Mouse (Mus musculus) midbrain, embryonic 10.5 days (tissue): ENCODE data around the gene Foxg1. TPM values are rescaled to one million over a fixed set of nuclear protein-coding genes. Genes with fewer than 3 reads are reported as not detected.

Experiments used
- DNase-seq: peaks from one replicate; pipeline ENCODE4 v3.0.0-alpha.2; 2017; ENCODE audit warnings: low spot score
- H3K27ac ChIP-seq: fragments of 300-500 bp; sonication (generic); replicated peaks from 2 replicates; pipeline ENCODE4 v1.5.1; 2016; ENCODE audit warnings: mild to moderate bottlenecking
- H3K27me3 ChIP-seq: fragments of 300-500 bp; sonication (generic); 2 replicates; pipeline ENCODE4 v1.6.1; 2016; ENCODE audit warnings: low read depth, mild to moderate bottlenecking; ENCODE audit not compliant: poor library complexity, severe bottlenecking
- H3K36me3 ChIP-seq: fragments of 300-500 bp; sonication (generic); 2 replicates; pipeline ENCODE4 v1.6.1; 2016; ENCODE audit warnings: mild to moderate bottlenecking, moderate library complexity
- H3K4me1 ChIP-seq: fragments of 300-500 bp; sonication (generic); 2 replicates; pipeline ENCODE4 v1.6.1; 2016
- H3K4me3 ChIP-seq: fragments of 300-500 bp; sonication (generic); 2 replicates; pipeline ENCODE4 v1.5.1; 2016; ENCODE audit warnings: mild to moderate bottlenecking, moderate library complexity
- H3K9me3 ChIP-seq: fragments of 300-500 bp; sonication (generic); replicated peaks from 2 replicates; pipeline ENCODE4 v1.6.1; 2016; ENCODE audit warnings: mild to moderate bottlenecking
- WGBS: fragments of 180-500 bp; shearing (Covaris S2); methylation state at CpG from one replicate; pipeline ENCODE4 v1.1.7; 2016; 5-methylcytosine and 5-hydroxymethylcytosine counted together
- polyA plus RNA-seq: library from polyadenylated mRNA; unstranded; fragments of >200 nt; fragmentation: Nextera tagmentation; extraction: Ambion mirVana; gene quantifications from 2 replicates; pipeline ENCODE4 v1.2.1, GENCODE M21; 2016

Gene Foxg1
- polyA plus RNA-seq: 0.31 and 0.42 TPM in 2 replicates

- 0 out of 2 replicates have a peak within 1 kb of the TSS, but pooled peaks have one; percentile 28 for H3K27ac ChIP-seq
- H3K9me3 ChIP-seq: no peaks in the 10 kb centered on the region
- peak; percentile 63 for DNase-seq
- peak within 1 kb of the TSS; percentile 56 for H3K4me3 ChIP-seq
- H3K4me1 ChIP-seq: peaks cover 22% of the 10 kb centered on the region
- peaks cover 100% of the 10 kb centered on the region for H3K27me3 ChIP-seq
- under 1% methylated on average over 59 of the region's 61 CpGs for WGBS
- H3K36me3 ChIP-seq: no peaks in the 10 kb centered on the region
Observed at GRCm38 (mm10) chr12:49382565-49383520, at the start of gene Foxg1. TSS of gene Foxg1 (plus strand) at chr12:49382660.

- Histone ChIP-seq H3K27ac (no peak overlapping the region), H3K9me3 (no peaks in the 10 kb centered on the region), H3K27me3 (no peaks in the 10 kb centered on the region), H3K4me1 (no peaks in the 10 kb centered on the region), H3K36me3 (no peaks in the 10 kb centered on the region), H3K4me3 (no peak overlapping the region)
- 91% methylated on average over 10 of the region's 10 CpGs for WGBS
- DNase-seq: no peak
Observed at GRCm38 (mm10) chr12:49349697-49350096, 32.8 kb upstream of the Foxg1 start.

- no peaks in the 10 kb centered on the region for H3K36me3 ChIP-seq
- H3K4me3 ChIP-seq: no peak overlapping the region
- DNase-seq: no peak
- no peaks in the 10 kb centered on the region for H3K4me1 ChIP-seq
- peaks cover 49% of the 10 kb centered on the region for H3K27me3 ChIP-seq
- H3K9me3 ChIP-seq: no peaks in the 10 kb centered on the region
- WGBS: 67% methylated on average over 1 of the region's 1 CpGs
- no peak overlapping the region for H3K27ac ChIP-seq
Observed at GRCm38 (mm10) chr12:49368931-49369330, 13.5 kb upstream of the Foxg1 start.

- Histone ChIP-seq H3K27me3 (peaks cover 81% of the 10 kb centered on the region), H3K4me3 (no peak overlapping the region), H3K9me3 (no peaks in the 10 kb centered on the region), H3K27ac (no peak overlapping the region), H3K36me3 (no peaks in the 10 kb centered on the region), H3K4me1 (no peaks in the 10 kb centered on the region)
- DNase-seq: no peak
Observed at GRCm38 (mm10) chr12:49372170-49372569, 10.3 kb upstream of the Foxg1 start.

GRCm38 (mm10) chr12:49373176-49373575 lies 9.3 kb upstream of the Foxg1 start:
- WGBS: 2% methylated on average over 5 of the region's 5 CpGs
- no peaks in the 10 kb centered on the region for H3K4me1 ChIP-seq

GRCm38 (mm10) chr12:49373821-49374605 lies 8.4 kb upstream of the Foxg1 start:
- peak; percentile 51 for DNase-seq
- no peak overlapping the region for H3K27ac ChIP-seq
- peak overlapping the region; percentile 37 for H3K4me3 ChIP-seq
- no peaks in the 10 kb centered on the region for H3K9me3 ChIP-seq
- under 1% methylated on average over 24 of the region's 24 CpGs for WGBS
- no peaks in the 10 kb centered on the region for H3K36me3 ChIP-seq
- no peaks in the 10 kb centered on the region for H3K4me1 ChIP-seq
- H3K27me3 ChIP-seq: peaks cover 100% of the 10 kb centered on the region

More at GRCm38 (mm10) chr12:49373176-49373575, 9.3 kb upstream of the Foxg1 start:
- DNase-seq: no peak
- H3K9me3 ChIP-seq: no peaks in the 10 kb centered on the region
- peaks cover 92% of the 10 kb centered on the region for H3K27me3 ChIP-seq
- H3K36me3 ChIP-seq: no peaks in the 10 kb centered on the region
- H3K4me3 ChIP-seq: no peak overlapping the region
- no peak overlapping the region for H3K27ac ChIP-seq

- H3K9me3 ChIP-seq: no peaks in the 10 kb centered on the region
- WGBS: under 1% methylated on average over 14 of the region's 14 CpGs
- peaks cover 100% of the 10 kb centered on the region for H3K27me3 ChIP-seq
- H3K36me3 ChIP-seq: no peaks in the 10 kb centered on the region
- no peak overlapping the region for H3K27ac ChIP-seq
- peak overlapping the region; percentile 37 for H3K4me3 ChIP-seq
- H3K4me1 ChIP-seq: no peaks in the 10 kb centered on the region
- peak; percentile 46 for DNase-seq
Observed at GRCm38 (mm10) chr12:49374606-49374995, 7.9 kb upstream of the Foxg1 start.

GRCm38 (mm10) chr12:49375427-49376317 lies 6.8 kb upstream of the Foxg1 start:
- Histone ChIP-seq H3K27ac (no peak overlapping the region), H3K9me3 (no peaks in the 10 kb centered on the region), H3K27me3 (peaks cover 100% of the 10 kb centered on the region), H3K4me3 (no peak overlapping the region), H3K4me1 (no peaks in the 10 kb centered on the region), H3K36me3 (no peaks in the 10 kb centered on the region)
- peak; percentile 31 for DNase-seq
- 3% methylated on average over 15 of the region's 15 CpGs for WGBS

- Histone ChIP-seq H3K27me3 (peaks cover 100% of the 10 kb centered on the region), H3K36me3 (no peaks in the 10 kb centered on the region), H3K9me3 (no peaks in the 10 kb centered on the region), H3K27ac (no peak overlapping the region), H3K4me1 (no peaks in the 10 kb centered on the region), H3K4me3 (no peak overlapping the region)
- peak; percentile 43 for DNase-seq
- WGBS: under 1% methylated on average over 19 of the region's 19 CpGs
Observed at GRCm38 (mm10) chr12:49376318-49376992, 6.0 kb upstream of the Foxg1 start.

- Histone ChIP-seq H3K4me3 (no peak overlapping the region), H3K27me3 (peaks cover 100% of the 10 kb centered on the region), H3K27ac (no peak overlapping the region), H3K9me3 (no peaks in the 10 kb centered on the region), H3K4me1 (no peaks in the 10 kb centered on the region), H3K36me3 (no peaks in the 10 kb centered on the region)
- WGBS: 0% methylated on average over 15 of the region's 15 CpGs
- peak; percentile 69 for DNase-seq
Observed at GRCm38 (mm10) chr12:49377281-49377970, 5.0 kb upstream of the Foxg1 start.

GRCm38 (mm10) chr12:49378920-49379319 lies 3.5 kb upstream of the Foxg1 start:
- H3K27ac ChIP-seq: no peak overlapping the region
- WGBS: 3% methylated on average over 1 of the region's 1 CpGs
- H3K4me3 ChIP-seq: no peak overlapping the region
- H3K4me1 ChIP-seq: peaks cover 11% of the 10 kb centered on the region
- H3K36me3 ChIP-seq: no peaks in the 10 kb centered on the region
- no peaks in the 10 kb centered on the region for H3K9me3 ChIP-seq
- peaks cover 100% of the 10 kb centered on the region for H3K27me3 ChIP-seq
- peak; percentile 19 for DNase-seq
